Mouse (Mus musculus) G1E (cell line): ENCODE measurements around the gene Pycr1. TPM values are rescaled to one million over a fixed set of nuclear protein-coding genes. Genes with fewer than 3 reads are reported as not detected.

Experiments
- ATAC-seq: 2 replicates; pipeline ENCODE4 v1.8.0; 2016; ENCODE audit warnings: mild to moderate bottlenecking; ENCODE audit not compliant: insufficient number of reproducible peaks, poor library complexity, low FRiP score, severe bottlenecking; ENCODE audit errors: extremely low read depth
- DNase-seq: peaks from one replicate; pipeline ENCODE4 v3.0.0; 2012; ENCODE audit warnings: low spot score
- H3K27me3 ChIP-seq: 2 replicates; pipeline ENCODE4 v1.6.1; 2012; ENCODE audit warnings: mild to moderate bottlenecking, low read length, inconsistent platforms; ENCODE audit not compliant: insufficient read depth
- H3K36me3 ChIP-seq: replicated peaks from 2 replicates; pipeline ENCODE3; 2012; ENCODE audit warnings: mild to moderate bottlenecking, inconsistent platforms
- H3K4me1 ChIP-seq: 2 replicates; pipeline ENCODE4 v1.6.1; 2012; ENCODE audit warnings: low read depth, low read length, inconsistent platforms, mixed read lengths; ENCODE audit not compliant: insufficient read depth
- H3K4me3 ChIP-seq: 2 replicates; pipeline ENCODE4 v1.5.1; 2012; ENCODE audit warnings: low read depth, mild to moderate bottlenecking, inconsistent platforms, low read length, moderate library complexity, mixed read lengths
- H3K9me3 ChIP-seq: replicated peaks from 2 replicates; pipeline ENCODE4 v1.6.1; 2012; ENCODE audit warnings: inconsistent platforms
- CTCF ChIP-seq: IDR thresholded peaks from 2 replicates; pipeline ENCODE4 v1.5.1; 2012; ENCODE audit warnings: low read depth, low read length, inconsistent platforms, mixed read lengths
- GATA1 ChIP-seq: IDR thresholded peaks from 2 replicates; pipeline ENCODE4 v1.6.1; 2012; ENCODE audit warnings: borderline replicate concordance, low read length, inconsistent platforms, mixed read lengths
- GATA2 ChIP-seq: IDR thresholded peaks from 2 replicates; pipeline ENCODE4 v1.6.1; 2012; ENCODE audit warnings: low read depth, low read length, inconsistent platforms, borderline replicate concordance
- POLR2AphosphoS5 ChIP-seq: IDR thresholded peaks from 2 replicates; pipeline ENCODE4 v1.6.1; 2012; ENCODE audit warnings: low read depth, low read length, inconsistent platforms; ENCODE audit not compliant: insufficient replicate concordance
- TAL1 ChIP-seq: conservative IDR thresholded peaks from 2 replicates; pipeline ENCODE4 v1.6.1; 2012; ENCODE audit warnings: low read depth, low read length, inconsistent platforms, mixed read lengths
- polyA plus RNA-seq: library from polyadenylated mRNA; stranded (reverse); fragments of >175 nt; gene quantifications from 2 replicates; pipeline ENCODE4 v1.2.3, GENCODE M21; 2012
- total RNA-seq, 2 experiments: library from RNA; stranded (forward) in 1 of 2; stranded (reverse) in 1 of 2; fragments of 200-1000 nt in 1 of 2; fragments of >200 nt in 1 of 2; fragmentation: Nextera tagmentation in 1 of 2; gene quantifications; 2 replicates each; pipeline ENCODE4 v1.2.3; 2014 to 2017

Gene Pycr1
- total and polyA plus RNA-seq, 3 experiments = 1.5 to 14.8 (median 2.4) TPM

DNA sequence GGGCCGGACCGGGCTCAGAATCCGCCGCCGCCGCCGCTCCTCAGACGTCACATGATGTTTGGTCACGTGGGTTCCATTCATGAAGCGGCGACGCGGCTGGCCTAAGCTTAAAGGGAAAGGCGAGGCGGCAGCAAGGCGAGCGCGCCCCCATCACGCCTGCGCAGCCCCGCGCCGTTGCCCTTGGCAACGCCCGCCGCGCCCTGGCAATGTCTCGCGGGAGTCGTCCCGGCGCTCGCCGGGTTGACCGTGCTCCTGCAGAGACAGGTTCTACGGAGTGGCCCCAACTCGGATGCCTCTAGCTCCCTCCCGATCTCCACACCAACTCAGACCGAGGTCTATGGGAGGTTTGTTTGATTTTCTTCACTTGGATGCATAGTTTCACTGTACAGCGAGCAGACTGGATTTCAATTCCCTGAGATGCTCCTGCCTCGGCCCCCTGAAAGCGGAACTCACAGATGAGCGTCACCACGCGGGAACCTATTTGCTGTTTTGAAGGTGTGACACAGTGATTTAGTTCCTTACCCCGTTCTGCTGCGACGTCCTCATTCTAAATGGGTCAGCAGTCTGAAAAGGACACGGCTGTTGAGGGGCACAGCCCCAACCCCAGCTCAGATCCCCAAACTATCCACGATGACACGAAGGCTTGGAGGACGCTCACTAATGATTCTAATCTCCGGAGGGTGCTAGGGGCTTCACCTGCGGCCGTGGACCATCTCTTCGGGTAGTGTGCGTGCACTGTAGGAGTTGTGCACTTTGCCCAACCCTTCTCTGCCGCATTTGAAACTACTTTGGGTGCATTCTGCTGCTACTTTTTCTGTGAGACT lies 9.8 kb downstream of the Pycr1 start, which contains the start of gene Mafg:
Mafg (minus strand) TSS at position 81 of the 824 bp plus-strand sequence.
- TF ChIP-seq TAL1 = no peak
- Histone ChIP-seq H3K4me1 (peaks cover 61% of the 10 kb centered on the region), H3K36me3 (peaks cover 41% of the 10 kb centered on the region), H3K4me3 (peak within 1 kb of the TSS; percentile 86), H3K27me3 (no peaks in the 10 kb centered on the region), H3K9me3 (0 out of 2 replicates have a peak, but pooled peaks cover 2% of the 10 kb centered on the region)
- ATAC-seq = peak; percentile 37; the same call in 1 of the 2 replicates
- peak; percentile 93 for DNase-seq

- DNase-seq (peak; percentile 85), ATAC-seq (peak; percentile 36; the same call in 1 of the 2 replicates)
- TF ChIP-seq CTCF (no peak), TAL1 (no peak), GATA1 (no peak), GATA2 (no peak), POLR2AphosphoS5 (no peak)
- Histone ChIP-seq H3K9me3 (0 out of 2 replicates have a peak, but pooled peaks cover 2% of the 10 kb centered on the region), H3K4me3 (peak overlapping the region; percentile 86), H3K4me1 (peaks cover 67% of the 10 kb centered on the region), H3K27me3 (no peaks in the 10 kb centered on the region), H3K36me3 (peaks cover 47% of the 10 kb centered on the region)
Measured at GRCm38 (mm10) chr11:120632559-120633519, 10.7 kb downstream of the Pycr1 start.

DNA sequence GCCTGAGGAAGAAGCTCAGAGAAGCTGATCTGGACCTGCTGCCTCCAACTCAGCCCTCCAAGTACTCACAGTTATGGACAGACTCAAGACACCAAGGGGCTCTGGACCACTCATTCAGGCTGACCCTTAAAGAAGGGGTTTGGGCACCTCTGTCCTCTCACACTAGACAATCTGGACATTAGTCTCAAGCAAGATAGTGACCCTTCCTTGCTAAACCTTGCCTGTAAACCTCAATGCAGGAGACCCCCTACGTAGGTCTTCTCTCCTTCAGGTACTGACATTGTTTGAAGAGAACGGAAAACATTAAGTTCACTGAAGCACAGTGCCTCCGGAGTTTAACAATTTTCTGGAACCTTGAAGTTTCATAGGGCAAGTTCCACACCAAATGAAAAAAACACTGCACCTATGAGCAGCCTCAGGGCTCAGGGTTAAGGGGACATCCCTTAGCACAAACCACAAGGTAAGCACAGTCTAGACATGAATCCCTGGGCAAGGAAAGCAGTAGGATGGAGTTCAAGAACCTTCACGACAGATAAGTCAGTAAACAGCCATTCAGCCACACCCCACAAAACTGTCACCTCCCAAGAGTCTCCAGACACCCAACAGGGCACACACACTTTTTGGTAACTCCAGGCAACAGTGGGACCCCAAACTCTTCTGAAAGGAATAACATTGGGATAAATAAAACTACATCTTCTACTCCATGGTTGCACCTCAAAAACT lies 11.7 kb downstream of the Pycr1 start:
- H3K4me1 ChIP-seq = peaks cover 76% of the 10 kb centered on the region
- no peak for ATAC-seq

DNA sequence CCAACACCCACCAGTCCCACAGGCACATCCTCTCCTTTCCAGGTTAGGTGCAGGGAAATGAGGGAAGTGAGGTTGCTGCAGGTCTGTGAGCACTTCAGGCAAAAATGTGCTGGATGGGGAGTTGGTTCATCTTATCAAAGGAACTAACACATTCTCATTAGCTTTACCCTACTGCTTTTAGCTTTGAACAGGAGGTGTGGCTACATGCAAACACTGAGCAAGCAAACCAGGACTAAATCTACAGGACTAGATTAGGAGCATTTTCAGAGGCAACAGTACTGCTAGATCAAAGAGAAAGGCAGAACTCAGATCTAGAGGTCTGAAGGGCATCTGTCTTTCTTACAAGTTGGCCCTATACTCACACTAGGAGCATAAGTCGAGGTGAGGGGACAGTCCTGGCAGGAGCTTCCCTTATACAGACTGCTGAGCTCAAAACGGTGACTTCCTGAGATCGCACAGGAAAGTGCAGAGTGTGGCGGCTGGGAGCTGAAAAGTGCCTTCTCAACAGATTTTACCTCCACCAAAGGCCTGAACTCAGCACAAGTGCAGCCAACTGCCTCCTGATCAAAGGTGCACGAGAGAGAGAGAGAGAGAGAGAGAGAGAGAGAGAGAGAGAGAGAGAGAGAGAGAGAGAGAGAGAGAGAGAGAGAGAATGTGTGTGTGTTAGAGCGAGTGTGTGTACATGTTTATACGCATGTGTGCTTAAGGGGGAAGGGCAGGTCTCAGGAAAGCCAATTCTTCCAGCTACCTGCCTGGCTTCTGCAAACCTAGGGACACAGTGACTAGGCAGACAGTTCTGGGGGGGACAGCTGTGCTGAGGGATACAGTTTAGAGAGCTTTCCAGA lies 12.5 kb downstream of the Pycr1 start:
- Histone ChIP-seq H3K9me3 (0 out of 2 replicates have a peak, but pooled peaks cover 2% of the 10 kb centered on the region), H3K4me1 (peaks cover 82% of the 10 kb centered on the region), H3K27me3 (no peaks in the 10 kb centered on the region), H3K36me3 (peaks cover 54% of the 10 kb centered on the region), H3K4me3 (peak overlapping the region; percentile 86; the same call in 1 of the 2 replicates)
- ATAC-seq (no peak), DNase-seq (no peak)
- no peak for TF ChIP-seq POLR2AphosphoS5

More for the DNA sequence above, 11.7 kb downstream of the Pycr1 start:
- TF ChIP-seq GATA1 (no peak), POLR2AphosphoS5 (no peak), GATA2 (no peak), TAL1 (no peak), CTCF (no peak)
- Histone ChIP-seq H3K36me3 (peaks cover 49% of the 10 kb centered on the region), H3K27me3 (no peaks in the 10 kb centered on the region), H3K4me3 (peak overlapping the region; percentile 86), H3K9me3 (0 out of 2 replicates have a peak, but pooled peaks cover 2% of the 10 kb centered on the region)
- DNase-seq = no peak

DNA sequence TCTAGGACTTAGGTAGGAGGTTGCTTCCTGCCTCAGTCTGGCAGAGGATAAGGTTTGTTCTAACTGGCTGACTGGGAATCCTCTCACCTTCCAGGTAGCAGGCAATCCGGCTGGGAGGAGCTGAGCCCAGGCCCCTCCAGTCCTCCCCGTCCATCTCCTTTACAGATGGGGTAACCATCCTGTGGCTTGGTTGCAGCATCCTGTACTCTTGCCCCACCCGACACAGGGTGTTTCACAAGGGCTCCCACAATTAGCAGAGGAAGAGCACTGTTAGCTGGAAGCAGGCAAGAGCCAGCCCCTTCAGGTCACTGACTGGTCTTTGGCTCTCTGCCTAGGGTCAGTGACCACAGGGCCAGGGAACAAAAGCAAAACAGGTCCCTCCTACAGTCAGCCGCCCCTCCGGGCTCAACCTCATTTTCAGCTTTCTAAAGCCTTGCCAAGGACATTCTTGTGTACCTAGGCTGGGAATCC lies 13.1 kb downstream of the Pycr1 start:
- Histone ChIP-seq H3K4me3 (peak overlapping the region; percentile 67; the same call in 1 of the 2 replicates), H3K9me3 (0 out of 2 replicates have a peak, but pooled peaks cover 2% of the 10 kb centered on the region), H3K4me1 (peaks cover 84% of the 10 kb centered on the region), H3K36me3 (peaks cover 57% of the 10 kb centered on the region), H3K27me3 (no peaks in the 10 kb centered on the region)
- TF ChIP-seq CTCF (no peak), POLR2AphosphoS5 (no peak), GATA1 (no peak), GATA2 (no peak), TAL1 (no peak)
- no peak for DNase-seq
- ATAC-seq = no peak
